Mouse (Mus musculus) urinary bladder, postnatal 10 days (tissue): ENCODE measurements around the gene Mia2.

Experiments
- DNase-seq: peaks from one replicate; pipeline ENCODE4 v3.0.0; 2022; ENCODE audit warnings: low spot score

The Mia2 gene

DNA sequence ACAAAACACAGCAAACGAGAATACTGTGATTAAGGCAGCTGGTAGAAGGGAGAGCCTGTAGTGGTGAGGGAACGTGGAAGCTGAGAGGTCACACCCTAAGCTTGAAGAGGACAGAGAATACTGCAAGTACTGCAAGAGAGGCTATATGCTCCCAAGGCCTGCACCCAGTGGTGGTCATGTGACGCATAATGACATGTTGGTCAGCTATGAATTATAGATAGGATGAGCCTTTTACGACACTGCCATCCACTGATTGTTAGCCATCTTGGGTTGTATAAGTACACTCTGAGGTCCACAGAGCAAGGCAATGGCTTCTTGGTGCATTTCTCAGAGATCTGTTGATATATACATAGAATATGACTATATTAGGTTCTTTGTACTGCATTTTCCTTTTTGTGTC lies 71.0 kb downstream of the Mia2 start:
- DNase-seq, result no peak

DNA sequence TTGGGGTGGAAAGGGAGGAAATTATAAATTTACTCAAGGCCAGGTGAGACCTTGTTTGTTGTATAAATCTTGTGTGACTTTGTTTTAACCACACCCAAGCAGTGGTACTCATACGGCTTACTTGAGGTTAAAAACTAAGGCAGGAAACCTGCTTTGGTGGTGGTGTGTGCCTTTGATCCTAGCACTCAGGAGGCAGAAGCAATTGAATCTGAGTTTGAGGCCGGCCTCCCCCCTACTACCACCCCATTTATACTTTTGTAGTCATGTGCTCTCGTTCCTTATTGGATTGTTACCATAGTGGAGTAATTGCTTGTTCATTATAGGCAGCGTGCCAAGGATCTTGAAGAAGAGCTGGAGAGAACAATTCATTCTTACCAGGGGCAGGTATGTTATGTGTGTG lies 74.3 kb downstream of the Mia2 start:
- DNase-seq, result no peak

DNA sequence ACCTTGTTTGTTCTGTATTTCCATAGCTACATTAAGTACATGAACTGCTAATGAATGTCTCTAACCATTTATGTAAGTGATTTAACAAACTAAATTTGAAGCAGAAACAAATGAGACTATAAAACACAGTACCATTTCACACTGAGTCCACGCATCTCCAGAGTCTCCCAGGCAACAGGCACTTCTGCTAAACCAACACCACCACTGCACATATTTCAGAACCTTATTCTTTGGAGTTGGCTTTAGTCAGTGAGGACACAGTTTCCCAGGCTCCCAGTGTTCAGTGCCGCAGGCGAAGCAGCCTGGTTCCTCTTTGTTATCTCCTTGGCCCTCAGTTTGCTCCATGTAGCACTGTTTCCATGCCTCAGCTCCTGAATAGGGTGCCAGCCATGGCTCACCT lies 82.2 kb downstream of the Mia2 start:
- DNase-seq, result no peak

DNA sequence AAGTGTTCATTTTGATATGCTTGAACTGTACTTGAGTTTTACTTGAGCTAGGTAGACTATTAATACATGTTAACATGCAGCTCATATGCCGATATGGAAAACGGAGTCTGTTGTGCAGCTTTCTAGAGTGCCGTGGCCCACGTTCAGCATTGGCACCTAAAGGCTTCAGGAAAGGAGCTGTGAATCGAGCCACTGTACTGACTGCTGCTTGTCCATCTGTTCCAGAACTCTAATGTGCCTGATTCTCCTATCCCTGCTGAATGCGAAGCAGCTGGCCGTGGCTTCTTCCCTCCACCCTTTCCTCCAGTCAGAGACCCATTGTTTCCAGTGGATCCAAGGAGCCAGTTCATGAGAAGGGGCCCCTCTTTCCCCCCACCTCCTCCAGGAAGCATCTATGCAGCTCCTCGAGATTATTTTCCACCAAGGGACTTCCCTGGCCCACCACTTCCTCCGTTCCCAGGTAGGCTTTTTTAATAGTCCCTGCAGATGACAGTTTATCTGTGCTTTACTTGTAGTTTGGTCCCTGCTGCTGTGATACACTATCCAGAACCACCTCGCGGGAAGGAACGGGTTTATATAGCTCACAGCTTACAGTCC lies 92.6 kb downstream of the Mia2 start:
- no peak for DNase-seq

DNA sequence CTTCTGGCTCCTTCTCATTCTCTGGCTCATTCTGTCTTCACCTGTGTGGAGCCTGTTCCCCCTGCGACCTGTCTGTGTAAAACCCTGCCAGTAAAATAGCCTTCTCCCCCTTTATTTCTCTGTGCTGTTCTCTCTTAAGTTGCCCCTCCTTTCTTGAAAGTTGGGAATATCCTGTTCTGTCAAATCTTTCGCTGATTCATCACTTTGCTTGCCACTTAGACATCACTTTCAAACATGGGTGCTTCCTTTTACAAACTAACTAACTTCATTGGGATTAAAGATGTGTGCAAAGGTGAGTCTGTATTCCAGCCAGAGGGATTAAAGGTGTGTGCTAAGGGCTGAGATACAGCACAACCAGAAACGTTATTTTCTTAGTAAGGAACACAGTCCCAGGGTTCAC lies 98.0 kb downstream of the Mia2 start:
- DNase-seq, result no peak

DNA sequence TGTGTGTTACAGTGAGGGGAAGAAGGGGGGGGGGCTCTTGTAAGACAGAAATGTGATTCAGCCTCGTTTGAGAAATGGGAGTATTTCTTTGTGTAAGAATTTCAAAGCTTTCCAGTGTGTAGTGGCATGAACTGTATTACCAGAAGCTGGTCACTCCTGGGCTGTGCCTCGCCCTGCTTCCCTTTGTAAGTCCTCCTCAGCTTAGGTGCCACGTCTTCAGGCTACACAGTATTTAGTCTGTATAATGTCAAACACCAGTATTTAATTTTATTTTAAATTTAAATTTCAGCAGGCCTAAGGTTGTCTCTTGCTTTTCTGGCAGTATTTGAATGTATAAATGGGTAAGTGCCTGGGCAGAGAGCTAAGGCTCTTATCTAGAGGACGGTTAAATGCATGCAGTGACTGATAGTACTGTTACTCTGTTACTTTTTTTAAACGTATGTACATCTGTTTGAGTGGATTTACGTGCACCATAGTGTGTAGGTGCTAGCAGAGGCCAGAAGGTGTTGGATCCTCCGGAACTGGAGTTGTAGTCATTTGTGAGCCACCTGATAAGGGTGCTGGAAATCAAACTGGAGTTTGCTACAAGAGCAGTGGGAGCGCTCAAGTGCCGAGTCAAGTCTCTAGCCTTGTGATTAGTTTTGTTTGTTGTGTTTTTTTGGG lies 98.9 kb downstream of the Mia2 start:
- no peak for DNase-seq

DNA sequence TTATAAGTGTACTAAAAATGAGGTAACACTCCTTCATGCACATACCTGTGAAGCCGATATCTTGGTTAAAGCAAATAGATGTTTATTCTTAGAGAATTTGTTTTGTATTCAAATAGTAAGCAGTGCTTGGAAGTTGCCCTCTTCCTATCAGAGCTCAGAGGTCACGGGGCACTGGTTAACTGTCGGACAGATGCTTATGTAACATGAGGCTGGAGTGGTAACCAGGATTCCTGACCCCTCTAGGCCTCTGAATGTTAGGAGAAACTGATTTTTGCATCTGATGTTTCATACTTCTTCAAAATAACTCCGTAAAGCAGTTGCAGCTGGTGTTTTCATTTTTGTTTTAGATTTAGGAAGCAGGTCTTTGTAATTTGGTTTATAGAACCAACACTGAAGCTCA lies 99.5 kb downstream of the Mia2 start:
- no peak for DNase-seq

DNA sequence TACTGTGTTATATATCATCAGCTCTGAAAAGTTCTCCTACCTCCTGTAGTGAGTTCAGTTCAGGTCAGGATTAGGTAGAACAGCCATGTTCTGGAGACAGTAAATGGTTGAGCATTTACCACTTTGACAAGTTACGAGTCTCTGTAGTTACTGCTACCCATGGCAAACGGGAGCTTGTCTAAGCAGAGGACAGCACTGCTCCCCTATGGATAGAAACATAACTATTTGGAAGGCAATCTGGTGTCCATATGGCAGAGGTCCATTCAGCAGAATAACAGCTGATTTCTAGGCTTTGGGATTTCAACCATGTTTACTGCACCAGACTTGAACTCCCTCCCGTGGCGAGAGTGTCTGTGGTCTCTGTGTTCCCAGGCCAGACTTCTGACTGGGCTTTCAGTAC lies 100.3 kb downstream of the Mia2 start:
- DNase-seq, result no peak

DNA sequence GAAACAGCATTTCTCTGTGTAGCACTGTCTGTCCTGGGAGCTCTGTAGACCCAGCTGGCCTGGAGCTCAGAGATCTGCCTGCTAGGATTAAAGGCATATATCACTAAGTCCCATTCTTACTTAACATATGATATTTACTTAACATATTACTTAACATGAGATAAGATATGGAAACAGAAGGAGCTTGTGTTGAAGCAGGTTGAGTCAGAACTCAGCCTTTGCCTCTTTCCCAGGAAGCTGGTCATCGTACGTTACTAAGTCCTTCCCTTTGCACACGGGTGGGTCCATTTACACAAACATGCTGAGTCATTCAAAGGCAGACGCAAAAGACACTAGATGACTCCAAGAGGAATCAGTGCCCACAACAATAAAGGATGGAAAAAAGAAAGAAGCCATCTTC lies 103.2 kb downstream of the Mia2 start:
- no peak for DNase-seq

DNA sequence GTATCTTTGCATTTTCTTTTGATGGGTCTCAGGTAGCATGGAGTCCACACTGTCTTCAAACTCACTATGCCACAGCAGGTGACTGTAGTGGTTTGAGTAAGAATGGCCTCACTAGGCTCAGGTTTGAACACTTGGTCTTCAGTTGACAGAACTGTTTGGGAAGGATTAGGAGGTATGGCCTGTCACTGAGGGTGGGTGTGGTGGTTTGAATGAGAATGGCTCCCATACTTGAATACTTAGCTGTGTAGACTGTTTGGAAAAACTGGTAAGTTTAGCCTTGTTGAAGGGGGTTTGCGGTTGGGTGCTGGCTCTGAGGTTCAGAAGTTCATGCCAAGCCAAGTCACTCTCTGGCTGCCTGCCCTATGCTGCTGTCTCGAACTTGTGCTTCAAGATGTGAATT lies 103.8 kb downstream of the Mia2 start:
- DNase-seq, result no peak

DNA sequence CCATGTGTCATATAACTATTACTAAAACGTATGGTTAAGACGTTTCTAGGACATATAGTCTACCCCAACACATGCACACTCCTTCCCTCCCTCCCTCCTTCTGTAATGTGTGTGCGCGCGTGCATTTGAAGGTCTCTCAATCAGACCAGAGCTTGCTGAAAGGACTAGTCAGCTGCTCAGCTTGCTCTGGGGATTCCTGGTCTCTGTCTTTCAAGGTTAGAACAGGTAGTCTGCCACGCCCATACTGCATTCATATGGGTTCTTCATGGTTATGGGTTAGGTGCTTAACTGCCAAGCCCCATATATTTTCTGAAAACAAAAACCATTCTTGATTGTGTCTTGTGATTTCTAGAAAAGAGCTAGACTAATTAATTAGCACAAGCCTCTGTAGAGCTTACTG lies 110.0 kb downstream of the Mia2 start:
- DNase-seq, result no peak

DNA sequence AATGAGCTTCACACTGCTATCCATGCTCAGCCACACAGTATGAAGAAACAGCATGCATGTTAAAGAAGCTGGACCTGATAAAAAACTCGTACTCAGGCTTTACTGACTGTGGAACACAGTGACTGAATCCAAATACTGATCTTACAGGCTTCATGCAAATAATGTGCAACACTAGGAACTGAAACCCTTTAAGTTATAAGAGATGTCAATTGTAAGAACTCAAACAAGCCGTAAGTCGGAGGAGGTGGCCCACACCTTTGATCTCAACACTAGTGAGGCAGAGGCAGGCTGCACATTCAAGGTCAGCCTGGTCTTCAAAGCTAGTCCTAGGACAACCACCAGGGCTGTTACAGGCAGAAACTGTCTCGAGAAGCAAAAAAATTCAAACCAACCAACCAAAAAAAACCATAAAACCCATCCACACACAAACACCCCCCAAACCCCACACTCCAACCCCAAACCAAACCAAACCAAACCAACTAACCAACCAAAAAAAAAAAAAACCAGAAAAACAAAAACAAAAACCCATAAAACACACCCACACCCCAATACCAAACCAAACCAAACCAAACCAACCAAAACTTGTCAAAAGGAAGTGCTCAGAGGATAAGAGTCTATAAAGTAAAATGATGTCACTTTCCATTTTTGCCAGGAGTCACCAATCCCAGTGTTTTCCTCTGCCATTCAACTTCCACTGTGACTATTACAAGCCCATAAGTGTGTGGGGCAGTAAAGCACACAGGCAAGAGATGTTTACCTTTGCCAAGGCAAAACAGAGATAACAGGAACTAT lies 110.8 kb downstream of the Mia2 start:
- DNase-seq, result no peak

DNA sequence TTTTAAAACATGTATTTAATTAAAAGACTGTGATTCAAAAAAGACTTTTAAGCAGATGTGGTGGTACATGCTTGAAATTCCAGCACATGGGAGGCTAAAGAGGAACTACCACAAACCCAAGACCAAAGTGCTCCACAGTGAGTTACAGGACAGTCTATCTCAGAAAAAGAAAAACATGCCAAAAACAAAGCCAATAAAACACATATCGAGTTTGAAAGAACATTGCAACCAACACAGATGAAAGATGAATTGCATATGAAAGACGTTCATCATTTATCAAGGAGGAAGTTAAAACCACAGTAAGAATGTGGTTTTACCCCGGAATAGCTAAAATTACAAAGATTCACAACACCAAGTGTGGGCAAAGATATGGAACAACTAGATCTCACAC lies 111.4 kb downstream of the Mia2 start:
- no peak for DNase-seq

DNA sequence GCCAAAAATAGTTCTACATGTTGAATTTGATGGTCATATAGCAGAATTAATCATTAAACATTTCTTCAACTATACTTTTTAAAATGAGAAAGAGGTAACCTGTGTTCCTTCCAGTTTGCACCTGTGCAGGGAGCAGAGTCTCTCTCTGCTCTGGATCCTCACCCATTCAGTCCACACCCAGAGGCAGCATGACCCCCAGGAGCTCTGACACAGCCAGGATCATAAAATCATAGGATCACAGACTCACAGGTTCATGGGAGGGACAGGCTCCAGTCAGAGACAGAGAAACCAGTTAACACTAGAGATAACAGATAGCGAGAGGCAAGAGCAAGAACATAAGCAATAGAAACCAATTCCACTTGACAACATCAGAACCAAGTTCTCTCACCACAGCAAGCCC lies 112.2 kb downstream of the Mia2 start:
- DNase-seq, result no peak

DNA sequence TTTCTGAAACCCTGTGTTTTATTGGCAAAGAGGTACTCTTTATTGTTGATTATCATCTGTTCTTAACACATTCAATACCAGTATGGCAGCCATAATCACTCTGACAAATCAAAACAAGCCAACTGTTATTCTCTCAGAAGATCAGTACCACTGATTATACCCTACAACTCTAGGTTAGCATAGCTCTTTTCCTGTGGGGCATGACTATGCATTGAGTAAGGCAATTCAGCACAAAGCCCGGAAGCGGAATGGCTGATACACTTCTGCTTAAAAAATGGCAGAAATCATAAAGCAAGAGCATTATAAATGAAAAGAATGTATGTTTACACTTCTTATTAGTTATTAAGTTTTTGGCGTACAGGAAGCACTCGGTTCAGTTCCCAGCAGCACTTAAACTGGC lies 120.6 kb downstream of the Mia2 start:
- no peak for DNase-seq

DNA sequence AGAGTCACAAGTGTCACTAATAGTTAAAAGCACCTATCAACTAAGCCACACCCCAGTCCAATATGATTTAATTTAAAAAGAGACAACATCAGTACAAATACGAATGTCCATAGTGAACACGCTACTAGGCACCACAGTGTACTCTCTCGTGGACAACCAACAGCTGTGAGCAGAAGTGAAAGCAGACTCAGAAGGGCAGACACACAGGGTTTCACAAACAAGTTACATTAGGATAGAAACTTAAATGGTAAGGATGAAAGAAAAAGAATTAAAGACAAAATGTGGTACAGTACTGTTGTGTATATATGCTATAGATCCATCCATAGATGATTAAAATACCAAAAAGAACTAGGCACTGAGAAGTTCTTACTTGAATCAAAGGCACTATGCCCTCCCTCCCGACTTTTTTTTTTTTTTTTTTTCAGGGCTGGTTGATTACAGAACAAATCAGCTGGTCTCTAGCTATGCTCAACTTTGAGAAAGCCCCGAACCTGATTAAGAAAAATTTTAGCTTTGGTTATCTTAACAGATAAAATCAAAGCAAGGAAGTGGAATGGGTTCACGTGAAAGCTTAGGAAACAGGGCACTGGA lies 121.2 kb downstream of the Mia2 start:
- no peak for DNase-seq

DNA sequence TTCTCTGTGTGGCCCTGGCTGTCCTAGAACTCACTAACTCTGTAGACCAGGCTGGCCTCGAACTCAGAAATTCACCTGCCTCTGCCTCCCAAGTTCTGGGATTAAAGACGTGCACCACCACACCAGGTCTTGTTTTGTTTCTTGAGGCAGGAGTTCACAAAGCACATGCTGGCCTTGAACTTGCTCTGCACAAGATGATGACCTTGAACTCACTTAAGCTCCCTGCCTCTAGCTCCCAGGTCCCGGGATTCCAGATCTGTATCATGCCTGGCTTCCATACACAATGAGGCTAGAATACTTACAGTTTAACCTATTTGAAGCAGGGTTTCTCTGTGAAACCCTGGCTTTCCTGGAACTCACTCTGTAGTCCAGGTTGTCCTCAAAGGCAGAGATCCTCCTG lies 121.7 kb downstream of the Mia2 start:
- DNase-seq, result no peak

DNA sequence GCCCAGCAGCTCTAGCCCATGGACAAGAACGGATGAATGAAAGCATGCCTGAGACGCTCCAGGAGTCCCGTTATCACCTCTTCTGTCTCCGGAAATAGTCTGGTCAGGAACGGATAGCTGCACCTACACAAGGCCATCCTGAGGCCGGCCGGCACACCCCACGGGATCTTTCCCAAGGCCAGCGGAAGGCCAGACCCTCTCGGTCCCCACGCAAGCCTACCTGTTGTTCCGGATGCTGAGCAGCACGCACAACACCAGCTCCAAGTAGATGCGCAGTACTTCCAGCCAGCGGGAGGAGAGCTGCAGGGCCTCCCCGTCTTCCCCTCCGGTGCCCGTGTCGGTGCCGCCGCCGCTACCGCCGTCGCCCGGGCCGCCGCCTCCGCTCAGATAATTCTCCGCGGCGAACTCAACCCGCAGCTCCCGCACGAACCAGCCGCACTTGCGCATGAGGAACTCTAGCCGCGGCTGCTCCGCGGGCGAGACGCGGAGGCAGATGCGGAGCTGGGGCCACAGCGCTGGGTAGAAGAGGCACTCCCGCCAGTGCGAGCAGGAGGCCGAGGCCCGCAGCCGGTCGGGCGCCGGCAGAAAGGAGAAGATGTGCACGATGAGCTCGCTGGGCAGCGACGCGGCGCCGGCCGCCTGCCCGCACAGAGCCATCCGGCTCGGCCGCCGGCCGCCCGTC lies 123.2 kb downstream of the Mia2 start:
- peak; percentile 11 for DNase-seq

DNA sequence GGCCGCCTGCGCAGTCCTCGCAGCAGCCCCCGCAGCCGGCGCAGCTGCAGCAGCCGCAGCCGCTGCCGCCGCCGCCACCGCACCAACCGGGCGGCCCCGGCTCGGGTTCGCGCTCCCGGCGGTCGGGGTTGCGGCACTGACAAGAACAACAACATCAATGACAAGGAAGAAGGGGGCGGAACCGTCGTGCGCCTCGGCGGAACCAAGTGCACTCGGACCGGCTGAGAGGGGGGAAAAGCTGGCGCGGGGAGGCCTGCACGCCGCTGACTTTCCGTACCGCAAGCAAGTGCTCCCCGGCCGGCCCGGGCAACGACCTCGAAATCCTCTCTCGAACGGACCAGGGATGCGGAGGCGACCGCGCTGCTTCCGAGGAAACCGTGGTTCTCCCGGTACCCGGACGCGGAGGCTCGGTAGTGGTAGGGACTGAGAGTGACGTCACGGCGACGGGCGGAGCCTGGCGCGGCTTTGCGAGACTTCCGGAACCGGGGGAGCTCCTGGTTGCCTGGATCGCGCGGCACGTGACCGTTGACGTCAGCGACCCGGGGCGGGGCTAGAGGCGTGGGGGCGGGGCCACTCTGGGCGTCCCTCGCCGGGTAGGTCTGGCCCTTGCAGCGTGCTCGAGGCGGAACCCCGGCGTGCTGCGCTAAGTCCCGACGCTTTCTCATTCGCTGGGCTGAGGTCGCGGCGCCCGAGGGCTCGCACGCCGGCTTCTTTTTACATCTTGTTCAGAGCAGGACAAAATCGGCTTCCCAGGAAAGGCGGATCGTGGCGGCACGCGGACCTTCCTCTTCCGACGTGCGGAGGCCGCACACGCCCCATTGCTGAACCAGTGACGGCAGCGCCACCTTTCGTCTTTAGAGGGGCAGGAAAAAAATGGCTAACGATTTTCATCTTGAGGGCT lies 124.0 kb downstream of the Mia2 start, which contains the start of gene Fbxo33:
Gene Fbxo33 (minus strand): TSS at position 401 of the 901 bp plus-strand sequence.
- DNase-seq, result peak; percentile 96

DNA sequence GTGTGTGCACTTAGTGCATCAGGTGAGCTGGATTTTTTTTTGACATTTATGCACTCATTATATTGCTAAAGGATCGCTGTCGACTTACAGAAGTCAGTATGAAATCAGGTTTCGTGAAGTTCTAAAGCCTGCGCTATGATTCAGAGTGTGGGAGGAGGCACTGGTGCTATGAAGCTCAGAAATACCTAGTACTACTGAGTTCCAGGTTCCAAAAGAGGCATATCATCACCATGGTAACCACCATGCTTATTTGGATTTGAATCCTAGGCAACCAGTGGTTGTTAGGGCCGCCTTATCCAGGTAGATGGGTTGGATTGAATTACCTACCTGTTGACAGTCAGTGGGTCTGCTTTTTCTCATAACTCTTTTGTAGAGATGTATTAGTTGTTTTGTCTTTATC lies 132.8 kb downstream of the Mia2 start:
- no peak for DNase-seq

DNA sequence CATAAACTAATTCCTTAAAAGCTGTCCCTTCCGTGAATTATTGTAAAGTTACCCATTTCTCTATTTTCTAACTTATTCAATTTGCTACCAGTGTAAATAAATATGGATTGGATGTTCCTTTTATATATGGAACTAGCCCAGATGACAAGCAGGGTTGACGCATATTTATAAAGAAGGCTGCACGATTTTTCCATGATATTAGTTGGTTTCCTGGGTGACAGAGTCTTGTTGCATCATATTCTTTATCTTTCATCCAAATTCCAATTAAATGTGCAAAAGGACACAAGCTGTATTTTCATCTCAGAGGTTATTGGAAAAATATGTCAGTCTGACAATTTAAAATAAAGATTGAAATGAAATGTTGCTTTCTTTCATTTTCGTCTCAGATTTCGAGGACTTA lies 142.8 kb downstream of the Mia2 start:
- no peak for DNase-seq
